Mouse (Mus musculus) lung, embryonic 14.5 days (tissue): Measurements from ENCODE around the gene Fam83d. TPM values are rescaled to one million over a fixed set of nuclear protein-coding genes. Genes with fewer than 3 reads are reported as not detected.
"Not testable (repeated sequence)": the region's sequence is repeated elsewhere in the genome, so short reads cannot be mapped to it uniquely, and the experiment has no call there.

ENCODE experiments used
- ATAC-seq: fragments of 200-750 bp; cut with Nextera tagmentation; 2 replicates; pipeline ENCODE4 v1.8.0; 2017; ENCODE audit warnings: mild to moderate bottlenecking, moderate TSS enrichment, moderate library complexity; ENCODE audit not compliant: insufficient read depth
- DNase-seq: peaks from one replicate; pipeline ENCODE4 v3.0.0-alpha.2; 2015
- H3K27ac ChIP-seq: fragments of 300-500 bp; sonication (generic); 2 replicates; pipeline ENCODE4 v1.5.1; 2014; ENCODE audit warnings: low read depth, mild to moderate bottlenecking, moderate library complexity
- H3K27me3 ChIP-seq: fragments of 300-500 bp; sonication (generic); 2 replicates; pipeline ENCODE4 v1.6.1; 2014; ENCODE audit warnings: low read length, control low read depth; ENCODE audit not compliant: insufficient read depth
- H3K36me3 ChIP-seq: fragments of 300-500 bp; sonication (generic); 2 replicates; pipeline ENCODE4 v1.6.1; 2014; ENCODE audit warnings: control low read depth; ENCODE audit not compliant: insufficient read depth
- H3K4me1 ChIP-seq: fragments of 300-500 bp; sonication (generic); 2 replicates; pipeline ENCODE4 v1.6.1; 2014; ENCODE audit warnings: antibody characterized with exemption, control low read depth; ENCODE audit not compliant: insufficient read depth
- H3K4me2 ChIP-seq: fragments of 300-500 bp; sonication (generic); 2 replicates; pipeline ENCODE4 v1.6.1; 2014; ENCODE audit warnings: mild to moderate bottlenecking
- H3K4me3 ChIP-seq: fragments of 300-500 bp; sonication (generic); 2 replicates; pipeline ENCODE4 v1.5.1; 2014; ENCODE audit warnings: low read depth, low read length
- H3K9ac ChIP-seq: fragments of 300-500 bp; sonication (generic); 2 replicates; pipeline ENCODE4 v1.6.1; 2014
- H3K9me3 ChIP-seq: fragments of 300-500 bp; sonication (generic); 2 replicates; pipeline ENCODE4 v1.6.1; 2016; ENCODE audit warnings: low read depth, low read length, control low read depth
- CTCF ChIP-seq: IDR thresholded peaks from 2 replicates; pipeline ENCODE4 v1.5.1; 2016; ENCODE audit warnings: antibody characterized with exemption, low read depth
- WGBS: fragments of 180-500 bp; shearing (Covaris S2); extraction: QIAGEN DNeasy Blood & Tissue Kit; methylation state at CpG from one replicate; pipeline ENCODE4 v1.1.7; 2014; 5-methylcytosine and 5-hydroxymethylcytosine counted together
- polyA plus RNA-seq: library from polyadenylated mRNA; unstranded; fragments of >200 nt; fragmentation: Nextera tagmentation; extraction: Ambion mirVana; gene quantifications from 2 replicates; pipeline ENCODE4 v1.2.1, GENCODE M21; 2014

Fam83d gene
- polyA plus RNA-seq, 1 experiment from 2014 or later, result 67.5 TPM

DNA sequence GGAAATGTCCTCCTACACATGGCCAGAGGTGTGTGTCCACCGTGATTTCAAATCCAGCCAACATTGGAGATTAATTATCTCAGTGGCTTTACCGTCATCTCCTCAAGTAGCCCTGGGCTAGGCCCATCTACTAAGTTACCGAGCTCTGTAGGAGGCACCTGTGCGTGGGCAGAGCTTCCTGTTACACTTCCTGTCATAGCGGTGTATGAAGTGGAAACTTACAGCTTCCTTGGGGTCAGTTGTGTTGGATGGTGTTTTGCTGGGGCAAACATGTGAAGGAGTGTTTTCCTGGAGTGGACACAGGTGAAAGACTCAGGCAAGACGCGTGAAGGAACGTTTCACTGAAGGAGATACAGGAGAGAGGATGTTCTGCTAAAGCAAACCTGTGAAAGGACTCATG is 32.6 kb upstream of the Fam83d start:
- 83% methylated on average over 8 of the region's 8 CpGs for WGBS
- TF ChIP-seq CTCF, result no peak

DNA sequence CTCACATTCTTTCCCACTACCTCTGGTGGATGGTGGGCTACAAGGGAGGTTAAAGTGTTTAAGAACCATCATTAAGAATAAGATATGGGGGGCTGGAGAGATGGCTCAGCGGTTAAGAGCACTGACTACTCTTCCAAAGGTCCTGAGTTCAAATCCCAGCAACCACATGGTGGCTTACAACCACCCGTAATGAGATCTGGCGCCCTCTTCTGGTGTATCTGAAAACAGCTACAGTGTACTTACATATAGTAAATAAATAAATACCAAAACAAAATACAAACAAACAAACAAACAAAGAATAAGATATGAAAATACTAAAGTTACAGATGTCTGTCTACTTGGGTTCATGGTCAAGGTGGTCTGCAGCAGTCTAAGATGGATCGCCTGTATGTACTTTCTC is 31.6 kb upstream of the Fam83d start:
- 78% methylated on average over 4 of the region's 4 CpGs for WGBS
- H3K4me1 ChIP-seq, result not testable (repeated sequence)

More for the DNA sequence above, 32.6 kb upstream of the Fam83d start:
- Histone ChIP-seq H3K27me3 (no peaks in the 10 kb centered on the region), H3K4me2 (no peak overlapping the region), H3K36me3 (no peaks in the 10 kb centered on the region), H3K4me1 (peaks cover 7% of the 10 kb centered on the region; the same call in 1 of the 2 replicates), H3K27ac (no peak overlapping the region), H3K9me3 (no peaks in the 10 kb centered on the region), H3K9ac (no peak overlapping the region), H3K4me3 (no peak overlapping the region)
- DNase-seq (no peak), ATAC-seq (no peak)

DNA sequence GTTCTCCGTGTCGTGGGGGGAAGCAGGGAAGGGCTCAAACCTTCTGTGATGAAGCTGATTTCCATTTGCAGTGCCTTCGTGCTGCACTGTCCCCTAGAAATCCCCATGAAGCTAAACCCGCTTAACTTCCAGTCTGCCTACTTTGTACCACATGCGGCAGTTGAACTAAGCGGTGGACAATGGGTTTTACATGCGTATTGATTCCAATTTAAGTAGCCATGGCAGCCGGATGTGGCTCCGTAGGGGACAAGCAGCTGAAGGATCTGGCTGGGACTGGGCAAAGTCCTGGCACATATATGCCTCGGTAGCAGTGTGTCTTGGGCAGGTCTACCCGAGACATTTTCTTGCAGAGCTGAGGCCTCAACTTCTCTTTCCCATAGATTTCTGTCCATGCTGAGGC is 29.3 kb upstream of the Fam83d start:
- H3K27ac ChIP-seq, result no peak overlapping the region
- WGBS, result 82% methylated on average over 11 of the region's 11 CpGs
- ATAC-seq (no peak), DNase-seq (no peak)
- H3K4me3 ChIP-seq, result no peak overlapping the region
- no peaks in the 10 kb centered on the region for H3K9me3 ChIP-seq
- peaks cover 5% of the 10 kb centered on the region; the same call in 1 of the 2 replicates for H3K4me1 ChIP-seq
- H3K27me3 ChIP-seq, result no peaks in the 10 kb centered on the region
- TF ChIP-seq CTCF, result no peak
- H3K9ac ChIP-seq, result no peak overlapping the region
- no peaks in the 10 kb centered on the region for H3K36me3 ChIP-seq
- no peak overlapping the region for H3K4me2 ChIP-seq

More for the DNA sequence above, 31.6 kb upstream of the Fam83d start:
- not testable (repeated sequence) for ATAC-seq, DNase-seq, H3K36me3 ChIP-seq, H3K27me3 ChIP-seq, H3K4me2 ChIP-seq, H3K9ac ChIP-seq, H3K4me3 ChIP-seq, H3K27ac ChIP-seq, H3K9me3 ChIP-seq

DNA sequence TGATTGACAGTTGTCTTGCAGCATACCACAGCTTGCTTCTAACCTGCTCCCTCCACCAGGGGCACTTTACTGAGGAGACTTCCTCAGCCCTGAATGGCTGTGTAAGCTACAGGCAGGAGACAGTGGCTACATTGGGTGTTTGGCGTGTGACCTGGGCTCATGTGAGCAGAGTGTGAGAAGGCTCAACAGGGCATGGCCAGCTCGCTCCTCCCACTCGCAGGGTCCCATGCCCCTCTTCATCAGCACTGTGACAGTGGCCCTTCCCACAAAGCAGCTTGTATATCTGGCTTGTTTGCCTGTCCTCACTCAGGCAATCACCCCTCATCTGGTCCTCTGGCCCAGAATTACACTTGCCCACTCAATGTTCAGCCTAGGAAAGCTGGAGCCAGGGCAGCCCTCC is 28.8 kb upstream of the Fam83d start:
- no peak for ATAC-seq
- H3K27me3 ChIP-seq, result no peaks in the 10 kb centered on the region
- TF ChIP-seq CTCF, result no peak

DNA sequence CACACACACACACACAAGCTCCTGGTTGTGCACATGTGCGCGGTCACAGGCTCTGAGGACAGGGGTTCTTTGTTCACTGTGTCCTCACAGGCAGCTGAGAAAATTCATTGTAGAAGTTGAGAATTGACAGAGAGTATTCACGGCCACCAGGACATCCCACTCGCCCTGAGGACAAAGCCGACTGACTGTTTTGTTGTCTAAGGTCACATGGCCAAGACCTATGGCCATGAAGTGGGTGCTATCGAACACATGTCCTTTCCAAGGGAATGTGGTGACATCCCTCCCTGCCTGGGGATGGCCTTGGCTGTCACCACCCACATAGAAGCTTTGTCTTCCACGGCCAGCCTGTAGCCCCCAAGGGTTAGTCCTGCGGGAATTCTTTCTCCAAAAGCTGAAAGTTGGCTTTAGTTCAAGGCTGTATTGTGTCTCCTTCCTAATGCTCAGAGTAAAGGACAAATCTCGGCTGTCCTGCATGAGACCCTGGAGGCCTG is 26.8 kb upstream of the Fam83d start:
- no peak for TF ChIP-seq CTCF

More for the DNA sequence above, 28.8 kb upstream of the Fam83d start:
- H3K4me1 ChIP-seq, result peaks cover 3% of the 10 kb centered on the region; the same call in 1 of the 2 replicates
- no peak overlapping the region for H3K27ac ChIP-seq
- no peaks in the 10 kb centered on the region for H3K36me3 ChIP-seq
- no peak for DNase-seq
- H3K9me3 ChIP-seq, result no peaks in the 10 kb centered on the region
- H3K4me3 ChIP-seq, result no peak overlapping the region
- no peak overlapping the region for H3K4me2 ChIP-seq
- H3K9ac ChIP-seq, result no peak overlapping the region
- 58% methylated on average over 3 of the region's 3 CpGs for WGBS

DNA sequence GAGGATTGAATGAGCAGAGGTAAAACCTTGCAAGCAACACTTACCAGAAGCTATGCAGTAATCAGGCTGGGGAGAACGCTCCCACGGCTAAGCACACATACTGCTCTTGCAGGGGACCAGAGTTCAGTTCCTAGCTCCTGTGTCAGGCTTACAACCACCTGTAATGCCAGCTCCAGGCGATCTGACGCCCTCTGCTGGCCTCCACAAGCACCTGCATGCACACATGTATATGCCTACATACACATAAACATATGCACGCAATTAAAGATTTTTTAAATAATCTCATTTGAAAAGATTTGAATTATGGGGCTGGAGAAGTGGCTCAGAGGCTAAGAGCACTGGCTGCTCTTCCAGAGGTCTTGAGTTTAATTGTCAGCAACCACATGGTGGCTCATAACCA is 25.5 kb upstream of the Fam83d start:
- H3K27ac ChIP-seq, result no peak overlapping the region
- no peak overlapping the region for H3K4me3 ChIP-seq
- H3K4me2 ChIP-seq, result no peak overlapping the region
- no peak overlapping the region for H3K9ac ChIP-seq
- ATAC-seq, result no peak
- WGBS, result 73% methylated on average over 5 of the region's 5 CpGs
- no peaks in the 10 kb centered on the region for H3K27me3 ChIP-seq
- H3K36me3 ChIP-seq, result no peaks in the 10 kb centered on the region
- no peaks in the 10 kb centered on the region for H3K4me1 ChIP-seq
- H3K9me3 ChIP-seq, result no peaks in the 10 kb centered on the region
- no peak for DNase-seq
- TF ChIP-seq CTCF, result 0 out of 2 replicates have a peak, but pooled peaks have one; percentile 24

More for the DNA sequence above, 26.8 kb upstream of the Fam83d start:
- Histone ChIP-seq H3K9ac (no peak overlapping the region), H3K36me3 (no peaks in the 10 kb centered on the region), H3K27ac (no peak overlapping the region), H3K4me1 (no peaks in the 10 kb centered on the region), H3K4me2 (no peak overlapping the region), H3K9me3 (no peaks in the 10 kb centered on the region), H3K4me3 (no peak overlapping the region), H3K27me3 (no peaks in the 10 kb centered on the region)
- peak; percentile 21 for DNase-seq
- no peak for ATAC-seq
- WGBS, result 55% methylated on average over 9 of the region's 9 CpGs

DNA sequence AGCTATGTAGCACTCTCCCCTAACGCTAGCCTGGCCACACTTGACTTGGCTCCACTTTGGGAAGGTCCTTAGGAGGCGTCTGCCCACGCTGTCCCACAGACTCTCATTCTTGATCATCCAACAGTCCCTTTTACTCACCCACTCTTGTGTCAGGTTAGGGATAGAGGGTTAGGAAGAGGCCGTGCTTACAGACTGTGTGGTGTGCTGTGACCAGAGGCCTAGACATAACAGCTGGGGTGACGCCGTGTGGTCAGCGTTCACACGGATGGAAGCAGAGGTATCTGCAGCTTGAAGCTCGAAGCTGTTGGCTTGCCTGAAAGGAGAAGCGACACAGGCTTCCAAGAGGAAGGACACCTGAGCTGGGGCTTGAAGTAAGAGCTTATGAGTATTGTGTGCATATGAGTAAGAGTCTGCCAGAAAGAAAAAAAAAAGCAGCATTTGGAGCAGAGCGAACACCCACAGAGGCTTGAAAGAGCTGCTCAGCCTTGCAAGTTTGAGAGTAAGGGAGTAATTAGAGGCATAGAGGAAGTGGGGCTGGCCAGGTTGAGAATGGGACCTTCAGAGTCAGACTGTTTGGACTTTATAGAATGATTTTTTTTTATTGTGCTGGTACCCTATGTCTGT is 24.3 kb upstream of the Fam83d start:
- no peak overlapping the region for H3K27ac ChIP-seq
- 83% methylated on average over 11 of the region's 11 CpGs for WGBS
- no peak overlapping the region for H3K4me3 ChIP-seq
- H3K4me2 ChIP-seq, result no peak overlapping the region
- H3K27me3 ChIP-seq, result no peaks in the 10 kb centered on the region
- H3K9me3 ChIP-seq, result no peaks in the 10 kb centered on the region
- DNase-seq (no peak), ATAC-seq (no peak)
- no peaks in the 10 kb centered on the region for H3K4me1 ChIP-seq
- no peak overlapping the region for H3K9ac ChIP-seq
- no peaks in the 10 kb centered on the region for H3K36me3 ChIP-seq
- TF ChIP-seq CTCF, result no peak
